ENCODE assay signal across 11 mouse cellular contexts in genomic region chr2:125033042-125033743, GRCm38 (mm10). TPM values are rescaled to one million over a fixed set of nuclear protein-coding genes. Genes with fewer than 3 reads are reported as not detected.
DNase-seq lines count a peak whose midpoint lies in the region; ATAC-seq and TF ChIP-seq lines count a peak whose summit lies in the region.
"Had no signal": no experiment of that assay in that cellular context is flagged by ENCODE, and none has a peak within 500 bp of the region (broad histone marks: within the 10 kb centered on the region; RNA-seq: fewer than 3 reads in every experiment).

No protein-coding gene starts in this region.

- no peak overlapping the region for H3K4me3 ChIP-seq in lung, embryonic 14.5 days (ENCODE audit: low read depth, low read length)
- H3K4me3 ChIP-seq in stomach, embryonic 14.5 days (ENCODE audit: low read depth, low read length): no peak overlapping the region
- H3K4me3 ChIP-seq: heart, embryonic 10.5 days; liver, embryonic 15.5 days; midbrain, embryonic 13.5 days had no signal

- WGBS in lung, embryonic 14.5 days: 43% methylated on average over 10 of the region's 10 CpGs
- 37% methylated on average over 10 of the region's 10 CpGs for WGBS in stomach, embryonic 14.5 days

- H3K4me1 ChIP-seq in lung, embryonic 14.5 days (ENCODE audit: insufficient read depth): no peaks in the 10 kb centered on the region
- no peaks in the 10 kb centered on the region for H3K4me1 ChIP-seq in stomach, embryonic 14.5 days (ENCODE audit: control insufficient read depth, insufficient read depth, low read length)
- H3K4me1 ChIP-seq: liver, embryonic 15.5 days; midbrain, embryonic 13.5 days had no signal

- DNase-seq in lung, embryonic 14.5 days: peak; percentile 45
- DNase-seq in lung, postnatal 10 days: no peak
- peak; percentile 41 for DNase-seq in cerebellum, adult 9-11 months
- peak; percentile 26 to 47 for DNase-seq in kidney, adult 8-10 months
- DNase-seq in ovary, postnatal 36 days (ENCODE audit: low spot score): no peak
- DNase-seq in adrenal gland, adult (ENCODE audit: inconsistent age in 2 of 2, low spot score in 1 of 2): no peak

- no peaks in the 10 kb centered on the region for H3K9me3 ChIP-seq in lung, embryonic 14.5 days (ENCODE audit: low read depth, low read length)
- H3K9me3 ChIP-seq in stomach, embryonic 14.5 days (ENCODE audit: control insufficient read depth, low read depth, low read length): no peaks in the 10 kb centered on the region
- H3K9me3 ChIP-seq: heart, embryonic 10.5 days; liver, embryonic 15.5 days; midbrain, embryonic 13.5 days had no signal

- H3K36me3 ChIP-seq in lung, embryonic 14.5 days (ENCODE audit: insufficient read depth): no peaks in the 10 kb centered on the region
- no peaks in the 10 kb centered on the region for H3K36me3 ChIP-seq in stomach, embryonic 14.5 days (ENCODE audit: control insufficient read depth, insufficient read depth, low read length)
- H3K36me3 ChIP-seq: heart, embryonic 10.5 days; liver, embryonic 15.5 days; midbrain, embryonic 13.5 days had no signal

- TF ChIP-seq CTCF in lung, embryonic 14.5 days (IDR thresholded peaks at IDR 0.05; ENCODE audit: low read depth): no peak

- no peak overlapping the region for H3K9ac ChIP-seq in lung, embryonic 14.5 days
- H3K9ac ChIP-seq in stomach, embryonic 14.5 days (replicated peaks; ENCODE audit: low read depth, low read length): no peak overlapping the region
- H3K9ac ChIP-seq: liver, embryonic 15.5 days; midbrain, embryonic 13.5 days had no signal

- peak; percentile 60; the same call in 1 of the 2 replicates for ATAC-seq in lung, embryonic 14.5 days (ENCODE audit: insufficient read depth)
- peak; percentile 37; the same call in 1 of the 2 replicates for ATAC-seq in stomach, embryonic 14.5 days (ENCODE audit: insufficient number of reproducible peaks, insufficient read depth, low FRiP score, low read depth)
- no peak for ATAC-seq in granulocyte monocyte progenitor cell, adult 5-6 weeks (replicated peaks; ENCODE audit: poor library complexity, severe bottlenecking)

- H3K27me3 ChIP-seq in lung, embryonic 14.5 days (ENCODE audit: insufficient read depth, low read length): no peaks in the 10 kb centered on the region
- H3K27me3 ChIP-seq in stomach, embryonic 14.5 days (ENCODE audit: control insufficient read depth, insufficient read depth, low read length): no peaks in the 10 kb centered on the region
- H3K27me3 ChIP-seq: liver, embryonic 15.5 days; midbrain, embryonic 13.5 days had no signal

- no peak overlapping the region for H3K4me2 ChIP-seq in lung, embryonic 14.5 days
- no peak overlapping the region for H3K4me2 ChIP-seq in stomach, embryonic 14.5 days (replicated peaks; ENCODE audit: low read depth, low read length)
- H3K4me2 ChIP-seq: liver, embryonic 15.5 days; midbrain, embryonic 13.5 days had no signal

- no peak overlapping the region for H3K27ac ChIP-seq in lung, embryonic 14.5 days (ENCODE audit: low read depth)
- no peak overlapping the region for H3K27ac ChIP-seq in stomach, embryonic 14.5 days (ENCODE audit: low read length)
- H3K27ac ChIP-seq: heart, embryonic 10.5 days; liver, embryonic 15.5 days had no signal

RNA-seq across cellular contexts. Expression of gene Slc24a5, which starts 34.7 kb away (rescaled TPM):
- 4.5 and 5.0 TPM in 2 replicates for polyA plus RNA-seq in lung, embryonic 14.5 days (2014; fragmentation: Nextera tagmentation; extraction: Ambion mirVana)
- polyA plus RNA-seq in stomach, embryonic 14.5 days (2014; fragmentation: Nextera tagmentation; extraction: Ambion mirVana): 3.5 and 4.8 TPM in 2 replicates
- not detected in 2 replicates for total RNA-seq in granulocyte monocyte progenitor cell, adult 5-6 weeks (2014; fragmentation: Nextera tagmentation)
- total RNA-seq in granulocyte monocyte progenitor cell, adult 5-6 weeks (2017): 0.10 and 0.39 TPM in 2 replicates

Comparison
In these comparisons a context has a peak if more than half of its experiments do, and no peak if none do; other contexts are left out.
1. DNase-seq: peak in lung, embryonic 14.5 days (single experiment), cerebellum, adult 9-11 months (single experiment) and kidney, adult 8-10 months (2 of 2); none in lung, postnatal 10 days (single experiment), ovary, postnatal 36 days (single experiment) and adrenal gland, adult (0 of 2).